Mouse (Mus musculus) erythroid progenitor cell, adult 5-6 weeks (primary cell): ENCODE measurements at regions not wholly inside any gene's neighbourhood (a gene's known extent, or its start where the extent isn't known, plus 50 kb on each side); places are given as distances from the start of the nearest gene placed in this dataset.

Experiments used
- ATAC-seq: replicated peaks from 2 replicates; pipeline ENCODE4 v1.8.0; 2016; ENCODE audit warnings: moderate number of reproducible peaks, mild to moderate bottlenecking, moderate TSS enrichment, inconsistent platforms; ENCODE audit not compliant: poor library complexity, low FRiP score, severe bottlenecking

DNA sequence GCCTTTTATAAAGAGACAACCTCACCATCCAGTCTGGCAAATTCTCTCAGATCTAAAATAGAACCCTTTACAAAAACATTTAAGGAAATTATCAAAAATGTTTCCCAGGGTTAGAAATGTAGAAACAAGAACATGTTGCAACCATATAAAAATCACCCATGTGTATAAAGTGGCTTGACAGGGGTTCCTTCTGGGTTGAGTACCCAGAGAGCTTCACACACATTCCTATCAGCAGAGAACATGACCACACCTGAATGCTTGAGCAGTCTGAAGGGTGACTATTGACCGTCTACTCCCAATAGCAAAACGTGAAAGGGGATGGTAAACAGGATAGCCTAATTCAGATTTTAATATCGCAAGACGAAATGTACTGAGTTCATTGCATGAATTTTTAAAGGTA lies 57.8 kb upstream of the Zfand5 start:
- ATAC-seq, result no peak

DNA sequence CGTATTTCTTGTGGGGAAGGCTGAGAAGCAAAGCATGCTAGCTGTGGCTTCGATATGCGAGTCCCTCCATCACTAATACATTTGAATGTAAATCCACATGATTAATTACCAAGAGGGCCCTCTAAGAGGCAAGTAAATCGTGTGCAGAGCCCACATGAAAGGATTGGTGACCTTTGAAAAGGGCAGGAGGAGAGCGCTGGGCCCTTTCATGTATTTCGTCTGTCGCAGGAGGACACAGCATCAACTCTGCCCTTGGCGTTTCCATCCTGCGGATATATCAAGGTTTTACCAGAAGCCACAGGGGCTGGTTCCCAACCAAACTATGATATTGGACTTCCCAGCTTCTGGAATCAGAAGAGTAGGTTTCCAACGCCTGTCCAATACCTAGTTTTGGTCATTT lies 78.6 kb upstream of the Zfand5 start:
- no peak for ATAC-seq

- no peak for ATAC-seq
These were observed 79.5 kb upstream of the Zfand5 start for GRCm38 (mm10) chr19:21192576-21192975.

- ATAC-seq, result no peak
These were observed 82.9 kb upstream of the Zfand5 start for GRCm38 (mm10) chr19:21189216-21189615.

DNA sequence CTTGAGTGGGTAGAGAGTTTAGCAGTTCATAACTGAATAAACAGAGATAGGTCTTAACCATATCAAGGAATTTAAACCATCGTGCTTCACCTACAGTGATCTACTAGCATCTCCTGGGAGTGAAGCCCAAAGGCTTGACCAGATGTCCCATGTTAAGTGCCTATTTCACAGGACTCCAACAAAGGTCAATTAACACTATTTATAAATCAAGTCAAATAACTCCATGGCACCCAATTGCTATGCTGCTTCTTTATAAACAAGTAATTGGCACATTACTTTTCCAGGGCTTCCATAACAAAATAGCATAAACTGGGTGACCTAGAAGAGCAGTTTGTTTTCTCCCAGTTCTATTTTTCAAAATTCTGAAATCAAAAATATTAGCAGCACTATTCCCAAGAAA lies 85.4 kb upstream of the Zfand5 start:
- no peak for ATAC-seq

- no peak for ATAC-seq
These were observed 86.1 kb upstream of the Zfand5 start for GRCm38 (mm10) chr19:21186016-21186415.

DNA sequence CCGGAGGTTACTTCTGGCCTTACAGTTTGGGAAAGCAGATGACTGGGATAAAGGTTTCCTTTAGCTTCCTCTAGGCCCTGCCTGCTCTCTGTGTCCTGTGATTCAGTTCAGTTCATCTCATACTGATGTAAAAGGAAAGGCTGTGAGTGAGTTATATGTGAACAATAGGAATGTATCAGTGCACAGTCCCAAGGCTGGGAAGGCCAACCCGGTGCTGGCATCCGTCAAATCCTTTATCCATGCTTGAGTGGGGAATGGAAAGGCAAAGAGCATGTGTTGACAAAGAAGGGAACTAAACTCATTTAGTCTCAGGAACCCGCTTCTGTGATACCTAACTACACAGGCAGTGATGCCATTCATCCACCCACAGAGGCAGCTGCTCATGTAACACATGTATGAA lies 89.0 kb upstream of the Zfand5 start:
- ATAC-seq, result no peak

GRCm38 (mm10) chr19:21179886-21180285 lies 92.2 kb upstream of the Zfand5 start:
- no peak for ATAC-seq

DNA sequence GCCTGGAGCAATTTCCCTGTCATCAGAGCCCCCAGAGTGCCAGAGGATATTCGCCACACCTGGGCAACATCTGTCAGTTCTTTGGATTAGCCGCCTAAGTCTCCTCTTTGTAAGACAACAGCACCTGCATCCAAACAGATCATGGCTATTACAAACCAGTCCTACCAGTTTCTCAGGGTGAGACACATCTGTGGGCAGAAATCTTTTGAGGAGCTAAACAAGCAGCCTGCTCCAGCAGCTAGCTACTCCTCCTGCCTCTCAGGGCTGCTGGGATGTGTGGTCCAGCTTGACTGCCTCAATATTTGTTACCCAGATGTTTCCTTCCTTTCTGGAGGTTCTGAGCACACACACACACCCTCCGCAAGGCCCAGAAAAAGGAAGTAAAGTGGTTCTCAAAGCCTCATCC lies 96.6 kb upstream of the Zfand5 start:
- no peak for ATAC-seq

- no peak for ATAC-seq
These were observed 97.4 kb upstream of the Zfand5 start for GRCm38 (mm10) chr19:21174636-21175035.

DNA sequence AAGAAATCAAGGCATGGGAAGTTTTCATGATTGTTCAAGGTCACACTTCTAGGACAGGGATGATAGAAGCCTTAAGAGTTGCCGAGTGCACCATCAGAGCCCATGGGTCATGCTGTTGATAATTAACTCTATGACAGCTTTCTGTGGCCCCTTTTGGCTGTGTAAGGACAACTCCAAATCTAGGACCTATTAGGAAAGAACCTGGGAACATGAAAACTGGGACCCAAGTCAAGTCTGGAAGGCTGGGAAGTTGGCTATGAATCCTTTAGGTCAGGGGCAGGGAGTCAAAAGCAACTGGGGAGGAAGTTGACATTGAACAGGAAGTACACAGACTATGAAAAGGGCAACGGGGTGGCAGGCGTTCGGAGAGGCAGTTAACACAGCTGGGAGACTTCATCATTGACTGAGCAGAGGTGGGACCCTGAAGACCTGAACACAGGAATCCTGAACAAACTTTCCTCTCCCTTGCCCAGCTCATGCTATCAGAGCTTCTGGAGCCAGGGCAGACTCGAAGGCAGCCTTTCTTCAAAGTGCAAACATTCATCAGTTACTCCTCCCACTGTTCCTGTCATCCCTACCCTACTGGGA lies 98.1 kb upstream of the Zfand5 start:
- ATAC-seq, result no peak

- ATAC-seq, result no peak
These were observed 100.9 kb upstream of the Zfand5 start for GRCm38 (mm10) chr19:21171191-21171590.

DNA sequence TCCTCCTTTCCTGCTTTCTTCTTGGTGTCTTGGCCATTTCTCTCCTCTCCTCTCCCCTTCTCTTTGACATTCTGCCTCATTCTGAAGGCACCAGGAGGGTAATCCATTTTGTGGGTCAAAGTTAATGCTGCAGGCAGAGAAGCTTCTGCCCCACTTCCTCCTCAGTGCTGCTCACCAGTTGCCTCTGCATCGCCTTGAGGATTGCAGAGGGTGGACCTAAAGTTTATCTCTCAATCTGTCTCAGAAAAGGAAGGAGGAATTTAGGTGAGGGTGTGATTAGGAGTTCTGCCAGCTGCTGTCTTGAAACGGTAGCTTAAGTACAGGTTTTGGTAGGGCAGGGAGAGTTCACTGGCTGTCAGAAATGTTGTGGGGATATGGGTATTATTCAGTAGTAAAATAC lies 101.3 kb upstream of the Zfand5 start:
- no peak for ATAC-seq

DNA sequence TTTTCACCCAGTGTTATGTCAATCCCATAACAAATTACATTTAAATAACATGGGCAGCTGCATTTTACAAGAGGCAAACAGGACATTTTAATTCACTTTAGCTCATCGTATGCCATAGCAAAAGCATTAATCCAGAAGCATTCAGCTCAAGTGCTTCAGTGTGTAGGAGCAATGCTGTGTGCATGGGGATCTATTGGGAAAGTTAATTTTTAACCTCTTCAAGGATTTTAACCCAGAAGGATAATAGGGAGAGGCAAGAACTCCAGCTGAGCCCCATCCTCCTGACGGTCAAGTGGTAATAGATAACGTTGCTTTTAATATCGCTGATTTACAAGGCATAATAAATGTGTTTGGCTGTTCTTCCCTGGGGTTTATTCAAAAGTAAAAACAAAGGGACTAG lies 105.1 kb upstream of the Zfand5 start:
- no peak for ATAC-seq

GRCm38 (mm10) chr19:21166465-21166860 lies 105.6 kb upstream of the Zfand5 start:
- no peak for ATAC-seq

- ATAC-seq, result no peak
These were observed 106.2 kb upstream of the Zfand5 start for GRCm38 (mm10) chr19:21165763-21166464.

DNA sequence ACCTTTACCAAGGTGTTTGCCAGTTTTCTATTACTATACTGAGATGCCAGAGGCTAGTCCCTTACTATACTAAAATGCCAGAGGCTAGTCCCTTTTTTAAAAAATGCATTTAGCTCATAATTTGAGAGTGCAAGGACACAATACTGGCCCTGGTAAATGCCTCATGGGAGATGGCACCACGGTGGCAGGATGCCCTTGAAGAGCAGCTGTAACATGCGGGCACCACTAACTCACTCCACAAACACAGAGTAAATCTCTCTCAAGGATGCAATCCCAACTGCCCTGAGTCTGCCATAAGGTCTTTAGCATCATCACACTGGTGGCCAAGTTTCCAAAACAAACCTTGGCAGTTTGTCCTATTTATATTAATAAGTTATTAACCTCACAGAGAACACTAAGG lies 108.1 kb upstream of the Zfand5 start:
- no peak for ATAC-seq

DNA sequence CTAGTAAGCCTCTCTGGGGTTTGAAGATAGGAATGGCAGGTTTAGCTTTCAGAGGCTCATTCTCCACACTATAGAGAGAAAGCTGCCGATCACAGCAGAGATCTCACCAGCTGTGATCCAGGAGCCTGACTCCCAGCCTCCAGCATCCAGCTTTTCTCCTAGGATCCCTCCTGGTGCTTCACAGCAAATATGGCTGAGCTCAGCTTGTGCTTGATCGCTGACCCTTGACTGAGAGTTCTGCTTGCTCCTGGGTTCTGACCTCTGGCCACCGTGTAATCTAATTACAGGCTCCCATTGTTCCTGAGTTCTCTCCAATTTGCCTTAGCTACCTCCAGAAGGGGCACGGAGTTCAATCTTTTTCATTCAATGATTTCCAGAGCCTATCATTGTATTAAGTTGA lies 111.1 kb upstream of the Zfand5 start:
- no peak for ATAC-seq

GRCm38 (mm10) chr19:21159189-21160137 lies 112.6 kb upstream of the Zfand5 start:
- no peak for ATAC-seq

DNA sequence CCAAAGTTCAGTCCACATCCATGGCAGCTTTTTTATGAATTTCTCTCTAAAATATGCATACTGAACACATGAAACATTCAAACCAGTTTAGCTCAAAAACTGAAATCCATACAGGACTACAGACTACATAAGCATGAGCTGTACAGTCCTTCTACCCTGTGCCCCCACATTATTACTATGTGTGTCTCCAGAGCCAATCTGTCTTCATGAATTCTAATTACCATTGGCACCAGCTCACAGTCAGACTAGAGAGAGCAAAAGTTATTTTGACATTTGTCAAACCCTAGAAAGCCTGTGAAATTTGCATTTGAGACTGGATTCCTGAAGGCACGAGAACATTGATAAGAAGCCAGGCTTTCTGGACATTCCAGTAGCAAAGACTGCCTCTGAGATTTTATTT lies 117.9 kb upstream of the Zfand5 start:
- ATAC-seq, result no peak

DNA sequence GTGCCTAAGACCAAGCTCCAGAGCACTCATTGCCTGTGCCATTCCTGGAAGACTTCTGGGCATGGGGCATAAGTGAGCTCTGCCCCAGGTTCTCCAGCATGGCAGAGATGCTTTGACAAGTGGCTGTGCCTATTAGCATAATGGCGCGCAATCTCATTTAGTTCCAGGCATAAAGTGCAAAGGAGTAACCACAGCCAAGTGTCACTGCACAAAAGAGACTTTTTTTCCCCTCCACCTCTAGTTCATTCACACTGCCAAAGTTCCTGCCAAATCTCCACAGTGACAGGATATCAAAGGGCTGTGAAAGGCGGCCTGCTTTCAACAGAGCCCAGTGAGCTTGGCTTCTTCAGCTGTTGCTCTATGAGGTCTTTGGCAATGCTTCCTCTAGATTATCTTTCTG lies 120.1 kb upstream of the Zfand5 start:
- ATAC-seq, result no peak
